Mouse (Mus musculus): ENCODE results near the gene Exosc6. TPM values are rescaled to one million over a fixed set of nuclear protein-coding genes. Genes with fewer than 3 reads are reported as not detected.
A peak's percentile ranks its signal among the peaks of the same experiment; 100 is the strongest.

Exosc6 gene
- polyA plus RNA-seq, 1 experiment from 2014 or later = 14.5 TPM

GRCm38 (mm10) chr8:111032916-111033315 lies 23.2 kb upstream of the Exosc6 start, which contains the start of gene Aars:
Gene Aars (plus strand): TSS chr8:111033144.
- H3K4me3 ChIP-seq (ENCODE audit: control insufficient read depth in 1 of 2, insufficient read depth in 1 of 2, low read depth in 1 of 2, low read length in 2 of 2) = peak within 1 kb of the TSS; percentile 73 to 98
- ATAC-seq (ENCODE audit: insufficient number of reproducible peaks, insufficient read depth, low FRiP score, low read depth) = no peak
- peak within 1 kb of the TSS; percentile 80 for H3K9ac ChIP-seq (ENCODE audit: low read length)
- no peaks in the 10 kb centered on the region for H3K9me3 ChIP-seq (ENCODE audit: control insufficient read depth, low read length)
- H3K4me2 ChIP-seq (ENCODE audit: low read length) = peak within 1 kb of the TSS; percentile 77
- H3K4me1 ChIP-seq (ENCODE audit: control insufficient read depth in 2 of 2, insufficient read depth in 2 of 2, low read length in 2 of 2) = peaks cover 3 to 16% of the 10 kb centered on the region in 2 experiments
- WGBS = 95% methylated on average over 7 of the region's 7 CpGs
- no peaks in the 10 kb centered on the region for H3K27me3 ChIP-seq (ENCODE audit: control insufficient read depth, insufficient read depth, low read length)
- peak within 1 kb of the TSS; percentile 76 to 89 for H3K27ac ChIP-seq (replicated peaks in 1 of 2; ENCODE audit: control insufficient read depth in 1 of 2, insufficient read depth in 1 of 2, low read depth in 2 of 2, low read length in 2 of 2)
- H3K36me3 ChIP-seq (ENCODE audit: control insufficient read depth, insufficient read depth, low read length) = peaks cover 17% of the 10 kb centered on the region

DNA sequence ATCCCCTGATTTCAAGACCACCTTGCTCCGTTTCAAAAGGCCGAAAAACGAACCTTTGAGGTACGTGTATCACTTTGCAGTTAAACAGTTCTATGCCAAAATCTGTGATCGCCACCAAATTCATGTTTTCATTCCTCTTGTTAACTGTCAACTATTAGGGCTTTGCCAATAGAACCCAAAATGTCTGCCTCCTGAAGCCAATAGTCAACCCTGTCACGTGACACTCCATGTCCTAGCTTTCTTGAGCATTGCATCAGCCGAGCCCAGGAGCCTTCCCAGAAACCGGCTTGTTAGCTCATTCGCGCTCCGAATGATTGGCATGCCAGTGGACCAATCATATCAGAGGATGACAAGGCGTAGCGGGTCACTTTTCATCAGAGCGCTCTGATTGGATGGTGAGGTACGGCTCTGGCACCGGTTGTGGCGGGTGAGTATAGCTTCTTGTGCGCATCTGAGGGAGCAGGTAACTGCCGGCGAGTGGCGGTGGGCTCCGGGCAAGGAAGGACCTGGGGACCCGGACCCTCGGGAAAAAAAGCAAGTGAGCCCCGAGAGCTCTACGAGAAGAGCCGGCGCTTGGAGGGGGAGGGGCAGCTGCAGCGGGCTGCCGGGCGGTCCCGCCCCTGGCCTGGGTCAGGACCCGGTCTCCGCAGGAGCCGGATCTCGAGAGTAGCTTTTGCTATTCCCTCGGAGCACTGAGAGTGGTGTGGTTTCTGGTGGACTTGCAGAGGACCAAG lies 22.5 kb upstream of the Exosc6 start:
- Histone ChIP-seq H3K4me2 (ENCODE audit: low read length) (peak overlapping the region; percentile 77), H3K36me3 (ENCODE audit: control insufficient read depth, insufficient read depth, low read length) (peaks cover 25% of the 10 kb centered on the region), H3K9ac (ENCODE audit: low read length) (peak overlapping the region; percentile 80), H3K4me1 (ENCODE audit: control insufficient read depth in 2 of 2, insufficient read depth in 2 of 2, low read length in 2 of 2) (peaks cover 3 to 11% of the 10 kb centered on the region in 2 experiments), H3K27ac (replicated peaks in 1 of 2; ENCODE audit: control insufficient read depth in 1 of 2, insufficient read depth in 1 of 2, low read depth in 2 of 2, low read length in 2 of 2) (peak overlapping the region; percentile 76 to 89), H3K9me3 (ENCODE audit: control insufficient read depth, low read length) (no peaks in the 10 kb centered on the region), H3K27me3 (ENCODE audit: control insufficient read depth, insufficient read depth, low read length) (no peaks in the 10 kb centered on the region), H3K4me3 (ENCODE audit: control insufficient read depth in 1 of 2, insufficient read depth in 1 of 2, low read depth in 1 of 2, low read length in 2 of 2) (peak overlapping the region; percentile 73 to 98)
- ATAC-seq (ENCODE audit: insufficient number of reproducible peaks, insufficient read depth, low FRiP score, low read depth) = peak; percentile 97
- 6% methylated on average over 37 of the region's 37 CpGs for WGBS

DNA sequence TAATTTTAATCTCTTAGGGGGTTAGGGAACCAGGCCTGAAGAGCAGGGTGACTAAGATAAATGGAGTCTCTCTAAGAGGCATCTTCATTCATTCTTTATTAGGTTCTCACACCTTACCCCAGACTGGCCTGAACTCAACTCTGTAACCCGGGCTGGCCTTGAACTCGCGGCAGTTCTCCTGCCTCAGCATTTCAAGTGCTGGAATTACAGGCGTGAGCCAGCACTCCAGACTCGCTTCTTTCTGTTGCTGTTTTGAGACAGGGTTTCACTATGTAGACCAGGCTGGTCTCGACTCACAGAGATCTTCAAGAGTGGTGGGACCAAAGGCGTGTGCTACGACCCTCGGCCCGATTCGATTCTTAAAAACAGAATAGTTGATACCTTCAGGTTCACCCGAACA lies 21.9 kb upstream of the Exosc6 start:
- no peak for ATAC-seq (ENCODE audit: insufficient number of reproducible peaks, insufficient read depth, low FRiP score, low read depth)
- WGBS = 19% methylated on average over 12 of the region's 12 CpGs

GRCm38 (mm10) chr8:111036591-111036990 lies 19.5 kb upstream of the Exosc6 start:
- WGBS = 93% methylated on average over 15 of the region's 15 CpGs
- H3K4me2 ChIP-seq (ENCODE audit: low read length) = no peak overlapping the region
- H3K4me1 ChIP-seq (ENCODE audit: control insufficient read depth in 2 of 2, insufficient read depth in 2 of 2, low read length in 2 of 2) = peaks cover 3 to 11% of the 10 kb centered on the region in 2 experiments
- no peak overlapping the region for H3K27ac ChIP-seq (replicated peaks in 1 of 2; ENCODE audit: control insufficient read depth in 1 of 2, insufficient read depth in 1 of 2, low read depth in 2 of 2, low read length in 2 of 2)
- H3K9me3 ChIP-seq (ENCODE audit: control insufficient read depth, low read length) = no peaks in the 10 kb centered on the region
- H3K4me3 ChIP-seq (ENCODE audit: control insufficient read depth in 1 of 2, insufficient read depth in 1 of 2, low read depth in 1 of 2, low read length in 2 of 2) = no peak overlapping the region
- no peak for ATAC-seq (ENCODE audit: insufficient number of reproducible peaks, insufficient read depth, low FRiP score, low read depth)
- no peaks in the 10 kb centered on the region for H3K27me3 ChIP-seq (ENCODE audit: control insufficient read depth, insufficient read depth, low read length)
- H3K9ac ChIP-seq (ENCODE audit: low read length) = no peak overlapping the region
- H3K36me3 ChIP-seq (ENCODE audit: control insufficient read depth, insufficient read depth, low read length) = peaks cover 54% of the 10 kb centered on the region

More for the DNA sequence above, 21.9 kb upstream of the Exosc6 start:
- Histone ChIP-seq H3K4me2 (ENCODE audit: low read length) (peak overlapping the region; percentile 77), H3K36me3 (ENCODE audit: control insufficient read depth, insufficient read depth, low read length) (peaks cover 31% of the 10 kb centered on the region), H3K27me3 (ENCODE audit: control insufficient read depth, insufficient read depth, low read length) (no peaks in the 10 kb centered on the region), H3K4me3 (ENCODE audit: control insufficient read depth in 1 of 2, insufficient read depth in 1 of 2, low read depth in 1 of 2, low read length in 2 of 2) (peak overlapping the region; percentile 73 to 98), H3K9me3 (ENCODE audit: control insufficient read depth, low read length) (no peaks in the 10 kb centered on the region), H3K9ac (ENCODE audit: low read length) (peak overlapping the region; percentile 80), H3K4me1 (ENCODE audit: control insufficient read depth in 2 of 2, insufficient read depth in 2 of 2, low read length in 2 of 2) (peaks cover 3 to 11% of the 10 kb centered on the region in 2 experiments), H3K27ac (replicated peaks in 1 of 2; ENCODE audit: control insufficient read depth in 1 of 2, insufficient read depth in 1 of 2, low read depth in 2 of 2, low read length in 2 of 2) (peak overlapping the region; percentile 76 to 89)

GRCm38 (mm10) chr8:111042546-111042945 lies 13.6 kb upstream of the Exosc6 start:
- Histone ChIP-seq H3K9me3 (ENCODE audit: control insufficient read depth, low read length) (no peaks in the 10 kb centered on the region), H3K4me2 (ENCODE audit: low read length) (no peak overlapping the region), H3K36me3 (ENCODE audit: control insufficient read depth, insufficient read depth, low read length) (peaks cover 99% of the 10 kb centered on the region), H3K4me1 (ENCODE audit: control insufficient read depth in 2 of 2, insufficient read depth in 2 of 2, low read length in 2 of 2) (no peaks in the 10 kb centered on the region), H3K9ac (ENCODE audit: low read length) (no peak overlapping the region), H3K4me3 (ENCODE audit: control insufficient read depth in 1 of 2, insufficient read depth in 1 of 2, low read depth in 1 of 2, low read length in 2 of 2) (no peak overlapping the region), H3K27me3 (ENCODE audit: control insufficient read depth, insufficient read depth, low read length) (no peaks in the 10 kb centered on the region), H3K27ac (replicated peaks in 1 of 2; ENCODE audit: control insufficient read depth in 1 of 2, insufficient read depth in 1 of 2, low read depth in 2 of 2, low read length in 2 of 2) (no peak overlapping the region)
- ATAC-seq (ENCODE audit: insufficient number of reproducible peaks, insufficient read depth, low FRiP score, low read depth) = no peak
- 94% methylated on average over 19 of the region's 19 CpGs for WGBS

- Histone ChIP-seq H3K4me1 (ENCODE audit: control insufficient read depth in 2 of 2, insufficient read depth in 2 of 2, low read length in 2 of 2) (no peaks in the 10 kb centered on the region), H3K4me2 (ENCODE audit: low read length) (no peak overlapping the region), H3K27me3 (ENCODE audit: control insufficient read depth, insufficient read depth, low read length) (no peaks in the 10 kb centered on the region), H3K27ac (replicated peaks in 1 of 2; ENCODE audit: control insufficient read depth in 1 of 2, insufficient read depth in 1 of 2, low read depth in 2 of 2, low read length in 2 of 2) (no peak overlapping the region), H3K9me3 (ENCODE audit: control insufficient read depth, low read length) (no peaks in the 10 kb centered on the region), H3K4me3 (ENCODE audit: control insufficient read depth in 1 of 2, insufficient read depth in 1 of 2, low read depth in 1 of 2, low read length in 2 of 2) (no peak overlapping the region), H3K36me3 (ENCODE audit: control insufficient read depth, insufficient read depth, low read length) (peaks cover 100% of the 10 kb centered on the region), H3K9ac (ENCODE audit: low read length) (no peak overlapping the region)
- no peak for ATAC-seq (ENCODE audit: insufficient number of reproducible peaks, insufficient read depth, low FRiP score, low read depth)
- 53% methylated on average over 2 of the region's 2 CpGs for WGBS
These were observed 12.0 kb upstream of the Exosc6 start for GRCm38 (mm10) chr8:111044003-111044734.

GRCm38 (mm10) chr8:111048694-111049093 lies 7.4 kb upstream of the Exosc6 start:
- H3K36me3 ChIP-seq (ENCODE audit: control insufficient read depth, insufficient read depth, low read length) = peaks cover 100% of the 10 kb centered on the region
- no peaks in the 10 kb centered on the region for H3K27me3 ChIP-seq (ENCODE audit: control insufficient read depth, insufficient read depth, low read length)
- no peak overlapping the region for H3K27ac ChIP-seq (replicated peaks in 1 of 2; ENCODE audit: control insufficient read depth in 1 of 2, insufficient read depth in 1 of 2, low read depth in 2 of 2, low read length in 2 of 2)
- ATAC-seq (ENCODE audit: insufficient number of reproducible peaks, insufficient read depth, low FRiP score, low read depth) = no peak
- H3K9me3 ChIP-seq (ENCODE audit: control insufficient read depth, low read length) = no peaks in the 10 kb centered on the region
- H3K4me3 ChIP-seq (ENCODE audit: control insufficient read depth in 1 of 2, insufficient read depth in 1 of 2, low read depth in 1 of 2, low read length in 2 of 2) = no peak overlapping the region
- WGBS = 93% methylated on average over 2 of the region's 2 CpGs
- H3K4me2 ChIP-seq (ENCODE audit: low read length) = no peak overlapping the region
- H3K9ac ChIP-seq (ENCODE audit: low read length) = no peak overlapping the region
- H3K4me1 ChIP-seq (ENCODE audit: control insufficient read depth in 2 of 2, insufficient read depth in 2 of 2, low read length in 2 of 2) = no peaks in the 10 kb centered on the region
